Mouse (Mus musculus) heart, adult 11 months (tissue): ENCODE measurements around the gene Slc9a8.

ENCODE experiments used
- DNase-seq: peaks from one replicate; pipeline ENCODE4 v3.0.0; 2022

The Slc9a8 gene

DNA sequence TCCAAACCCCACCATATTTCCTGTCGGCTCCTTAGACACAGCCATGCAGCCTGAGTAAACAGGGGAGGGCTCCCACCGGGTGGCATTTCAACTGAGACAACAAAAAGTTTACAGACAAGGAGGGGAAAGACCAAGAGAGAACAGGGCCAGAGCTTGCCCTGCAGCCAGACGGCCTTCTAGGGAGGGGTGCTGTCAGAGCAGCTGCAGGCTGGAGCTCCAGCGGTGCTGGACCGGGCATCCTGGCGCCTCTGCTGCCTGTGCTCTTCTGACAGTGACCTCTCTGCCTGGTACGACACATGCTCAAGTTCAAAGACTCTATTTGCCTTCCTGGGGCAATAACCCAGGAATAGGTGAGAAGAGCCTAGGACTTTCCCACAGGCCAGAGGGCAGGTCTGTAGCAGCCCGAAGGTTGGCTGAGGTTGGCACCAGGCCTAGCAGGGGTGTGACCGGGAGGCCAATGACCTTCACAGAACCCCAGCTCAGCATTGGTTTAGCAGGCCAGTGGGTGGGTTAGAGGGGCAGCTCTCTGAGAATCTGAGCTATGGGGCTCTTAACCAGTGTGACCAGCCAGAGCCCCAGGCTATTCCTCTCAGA is 5.4 kb upstream of the Slc9a8 start:
- DNase-seq: peak; percentile 91

DNA sequence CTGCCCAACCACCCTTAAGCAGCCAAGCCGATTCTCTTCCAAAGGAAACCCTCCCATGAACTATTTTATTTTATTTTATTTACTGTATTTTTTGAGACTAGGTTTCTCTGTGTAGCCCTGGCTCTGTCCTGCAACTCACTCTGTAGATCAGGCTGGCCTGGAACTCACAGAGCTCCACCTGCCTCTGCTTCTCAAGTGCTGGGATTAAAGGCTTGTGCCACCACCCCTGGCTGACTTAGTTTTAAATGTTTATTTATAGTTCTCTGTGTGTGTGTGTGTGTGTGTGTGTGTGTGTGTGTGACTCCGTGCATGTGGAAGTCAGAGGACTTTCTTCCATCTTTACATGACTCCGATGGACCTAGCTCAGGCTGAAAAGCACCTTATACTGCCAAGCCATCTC is 4.5 kb upstream of the Slc9a8 start:
- DNase-seq: no peak

DNA sequence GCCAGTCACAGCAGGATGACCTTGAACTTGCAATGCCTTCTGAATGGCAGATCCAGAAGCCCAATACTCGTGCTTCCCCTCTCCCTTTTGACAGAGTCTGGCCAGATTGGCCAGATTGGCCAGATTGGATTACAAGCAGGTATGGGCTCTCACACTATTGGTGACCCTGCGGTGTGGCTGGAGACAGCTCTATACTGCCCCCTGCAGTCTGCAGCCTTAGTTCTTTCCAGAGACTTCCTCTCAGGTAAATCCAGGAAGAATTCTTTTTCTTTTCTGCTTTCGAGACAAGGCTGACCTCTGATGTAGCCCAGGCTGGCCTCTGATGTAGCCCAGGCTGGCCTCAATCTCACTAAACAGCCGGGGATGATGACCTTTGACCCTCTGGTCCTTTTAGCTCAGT is 3.8 kb upstream of the Slc9a8 start:
- peak; percentile 93 for DNase-seq

DNA sequence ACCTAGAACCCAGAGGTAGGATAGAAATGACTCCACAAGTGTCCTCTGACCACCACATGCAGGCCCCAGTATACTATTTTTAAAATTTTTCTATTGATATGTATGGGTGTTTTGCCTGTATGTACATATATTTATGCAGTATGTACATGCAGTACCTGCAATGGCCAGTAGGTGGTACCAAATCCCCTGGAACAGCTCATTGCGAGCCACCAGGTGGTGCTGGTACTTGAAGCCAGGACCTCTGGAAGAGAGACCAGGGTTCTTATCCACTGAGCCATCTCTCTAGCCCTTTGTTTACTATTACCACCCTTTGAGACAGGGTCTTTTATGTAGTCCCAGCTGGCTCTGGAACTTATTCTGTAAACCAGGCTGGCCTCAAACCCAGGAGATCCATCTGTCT is 2.3 kb upstream of the Slc9a8 start:
- DNase-seq: peak; percentile 94

DNA sequence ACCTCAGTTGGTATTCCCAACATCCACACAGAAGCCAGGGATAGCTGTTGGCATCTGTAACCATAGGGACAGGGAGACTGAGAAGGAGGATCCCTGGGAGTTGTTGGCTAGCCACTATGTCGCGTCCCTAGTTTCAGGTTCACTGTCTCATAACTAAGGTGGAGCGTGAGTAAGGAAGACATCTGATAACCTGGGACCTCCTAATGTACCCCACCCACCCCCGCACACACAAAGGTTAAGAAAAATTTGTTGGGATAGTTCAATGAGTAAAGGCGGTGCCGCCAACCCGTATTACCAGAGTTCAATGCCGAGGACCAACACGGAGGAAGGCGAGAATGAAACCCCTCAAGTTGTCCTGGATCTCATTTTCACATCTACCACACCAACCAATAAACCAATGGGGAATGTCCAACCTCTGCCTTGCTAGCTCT is 686 bp upstream of the Slc9a8 start:
- peak; percentile 93 for DNase-seq

DNA sequence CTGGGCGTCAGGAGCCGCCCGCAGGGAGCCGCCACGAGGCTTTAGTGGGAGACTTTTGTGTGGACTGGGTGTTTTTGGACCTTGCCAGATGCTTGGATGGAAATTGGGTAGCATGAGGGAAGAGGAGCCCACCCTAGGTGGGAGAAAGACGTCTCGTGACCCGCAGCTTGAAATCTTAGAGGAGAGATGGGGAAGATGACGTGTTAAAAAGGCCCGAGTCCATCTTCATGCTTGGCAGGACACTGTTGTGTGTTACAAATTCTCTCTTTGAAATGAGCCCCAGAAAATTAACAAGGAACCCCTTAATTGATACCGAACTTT is 598 bp downstream of the Slc9a8 start:
- DNase-seq: no peak

DNA sequence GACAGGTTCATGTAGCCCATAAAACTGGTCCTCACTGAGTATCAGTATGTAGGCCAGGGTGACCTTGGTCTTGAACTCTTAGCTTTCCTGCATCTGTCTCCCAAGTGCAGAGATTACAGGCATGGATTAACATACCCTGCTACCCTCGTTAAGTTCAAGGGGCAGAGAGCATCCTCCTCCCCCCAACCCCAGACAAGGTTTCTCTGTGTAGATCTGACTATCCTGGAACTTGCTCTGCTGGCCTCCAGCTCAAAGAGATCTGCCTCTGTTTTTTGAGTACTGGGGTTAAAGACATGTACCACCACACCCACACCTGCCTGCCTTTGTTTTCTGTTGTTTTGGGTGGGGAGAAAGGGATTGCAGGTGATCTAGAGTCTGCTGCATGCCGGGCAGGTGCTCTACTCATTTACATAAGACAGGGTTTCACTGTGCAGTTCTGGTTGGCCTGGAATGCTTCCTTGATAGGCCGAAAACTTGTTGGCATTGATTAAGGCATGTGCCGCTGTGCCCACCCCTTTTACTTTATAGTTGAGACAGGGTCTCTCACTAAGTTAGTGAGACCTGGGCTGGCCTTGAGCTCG is 1.6 kb downstream of the Slc9a8 start:
- DNase-seq: peak; percentile 88

DNA sequence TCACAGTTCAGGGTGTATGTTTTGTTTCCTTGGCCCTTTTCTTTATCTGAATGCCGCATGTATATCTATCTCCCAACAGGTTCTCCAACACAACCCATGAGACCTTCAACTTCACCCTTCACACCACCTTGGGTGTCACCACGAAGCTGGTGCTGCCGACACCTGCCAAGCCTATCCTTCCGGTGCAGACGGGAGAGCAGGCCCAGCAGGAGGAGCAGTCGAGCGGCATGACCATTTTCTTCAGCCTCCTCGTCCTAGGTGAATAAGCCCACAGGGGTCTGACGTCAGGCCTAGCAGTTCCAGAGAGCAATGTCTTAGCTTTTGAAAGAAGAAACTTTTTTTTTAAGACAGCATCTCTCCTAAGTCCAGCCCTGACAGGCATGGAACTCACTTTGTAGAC is 2.5 kb downstream of the Slc9a8 start:
- no peak for DNase-seq

DNA sequence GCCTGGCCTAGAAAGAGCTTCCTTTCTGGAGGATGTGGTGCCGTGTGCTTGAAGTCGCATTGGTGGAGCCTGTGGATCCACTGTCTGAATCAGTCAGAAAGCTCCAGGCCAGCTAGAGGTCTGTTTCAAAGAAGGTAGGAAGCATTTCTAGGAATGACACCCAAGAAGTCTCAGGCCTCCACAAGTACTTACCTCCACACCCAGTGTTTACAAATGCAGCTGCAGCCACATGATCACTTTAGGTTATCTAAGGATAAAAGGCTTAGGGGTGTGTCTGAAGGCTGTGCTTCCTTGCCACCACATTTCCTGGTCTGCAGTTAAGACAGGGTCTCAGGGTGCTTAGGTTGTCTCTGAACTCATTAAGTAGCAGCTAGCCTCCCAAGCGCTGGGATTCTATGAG is 3.0 kb downstream of the Slc9a8 start:
- DNase-seq: no peak

DNA sequence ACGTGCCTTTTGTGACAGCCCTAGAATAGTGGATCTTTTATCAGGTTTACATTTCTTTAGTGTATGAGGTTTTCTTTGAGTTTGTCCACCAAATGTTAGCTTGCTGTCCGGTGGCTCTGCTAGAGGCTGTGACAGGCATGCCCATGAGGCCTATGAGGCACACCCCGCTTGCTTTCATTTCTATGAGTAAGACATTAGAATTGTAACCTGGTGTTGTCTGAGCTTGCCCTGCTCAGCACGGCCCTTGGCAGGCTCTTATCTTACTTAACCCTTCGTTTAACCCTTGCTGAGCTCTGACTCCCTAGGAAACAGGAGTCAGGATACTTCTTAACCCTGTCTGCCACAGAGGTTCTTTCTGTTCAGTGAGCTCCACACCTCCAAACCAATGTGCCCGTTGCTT is 3.9 kb downstream of the Slc9a8 start:
- no peak for DNase-seq

DNA sequence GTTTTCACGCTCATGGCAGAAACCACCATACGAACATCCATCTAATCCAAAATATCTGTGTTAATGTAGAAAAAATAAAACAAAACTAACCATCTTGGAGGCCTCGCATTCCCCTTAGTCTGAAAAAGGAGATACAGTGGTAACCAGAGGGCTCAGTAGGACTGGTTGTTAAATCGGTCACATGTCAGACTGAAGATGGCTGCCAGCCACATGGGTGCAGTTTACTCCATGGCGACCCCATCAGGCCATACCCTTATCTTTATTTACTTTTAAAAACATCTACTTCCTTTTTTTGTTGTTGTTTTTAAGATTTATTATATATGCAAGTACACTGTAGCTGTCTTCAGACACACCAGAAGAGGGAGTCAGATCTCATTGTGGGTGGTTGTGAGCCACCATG is 8.1 kb downstream of the Slc9a8 start:
- peak; percentile 73 for DNase-seq

DNA sequence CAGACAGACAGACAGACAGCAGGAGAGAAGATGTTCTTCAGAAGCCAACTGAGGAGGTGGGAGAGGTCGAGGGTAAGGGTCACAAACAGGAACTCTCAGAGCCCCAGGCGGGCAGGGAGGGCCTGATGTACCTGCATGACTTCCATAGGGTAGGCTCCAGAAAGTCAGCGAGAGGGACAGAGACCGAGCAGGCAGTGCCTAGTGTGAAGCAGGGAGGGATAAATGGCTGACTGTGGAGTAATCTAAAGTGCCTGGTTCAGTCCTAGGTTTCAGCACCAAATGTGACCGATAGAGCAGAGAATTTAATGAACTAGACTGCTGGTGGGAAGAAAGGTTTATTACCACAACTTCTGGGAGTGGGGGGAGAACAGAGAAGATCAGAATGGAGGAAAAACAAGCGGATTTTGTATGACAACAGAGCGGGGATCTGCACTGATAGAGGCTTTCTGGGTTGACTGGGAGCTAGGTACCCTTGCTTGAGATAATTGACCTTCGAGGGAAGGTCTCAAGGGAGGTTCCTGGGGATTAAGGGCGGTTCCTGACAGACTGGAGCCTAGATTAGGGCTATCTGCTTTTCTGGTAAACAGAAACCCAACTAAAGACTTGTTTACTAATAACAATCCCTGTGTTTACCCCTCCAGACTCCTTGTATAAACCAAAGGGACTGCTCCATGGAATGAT is 9.4 kb downstream of the Slc9a8 start:
- DNase-seq: peak; percentile 30

DNA sequence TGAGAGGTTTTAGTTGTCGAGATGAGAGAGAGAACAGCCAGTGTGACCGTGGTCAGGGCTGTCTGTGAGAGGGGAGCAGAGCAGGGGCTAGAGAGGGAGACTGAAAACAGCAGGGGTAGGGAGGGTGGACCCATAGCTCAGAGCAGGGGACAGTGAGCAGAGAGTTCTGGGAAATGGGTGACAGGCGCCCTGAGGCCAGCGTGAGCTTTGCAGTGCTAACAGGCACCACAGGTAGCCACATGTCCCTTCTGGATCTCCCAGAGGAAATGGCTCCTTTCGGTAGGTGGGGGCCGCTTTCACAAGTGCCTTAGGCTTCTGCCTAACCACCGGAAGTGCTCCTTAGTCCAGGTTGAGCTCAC is 9.9 kb downstream of the Slc9a8 start:
- DNase-seq: peak; percentile 81

DNA sequence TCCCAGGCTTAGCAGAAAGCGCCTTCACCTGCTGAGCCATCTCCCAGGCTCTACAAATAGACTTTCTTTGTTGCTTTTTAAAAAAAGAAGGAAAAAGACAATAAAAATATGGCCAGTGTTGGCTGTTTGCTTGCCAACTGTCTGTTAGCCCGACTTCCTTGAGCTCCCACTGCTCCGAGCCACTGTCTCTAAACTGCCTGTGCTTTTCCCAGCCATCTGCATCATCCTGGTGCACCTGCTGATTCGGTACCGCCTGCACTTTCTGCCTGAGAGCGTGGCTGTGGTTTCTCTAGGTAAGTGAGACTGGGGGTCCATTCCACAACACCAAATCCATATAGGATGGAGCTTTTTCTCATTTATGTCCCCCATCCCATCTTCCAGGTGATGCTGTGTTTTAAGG is 13.1 kb downstream of the Slc9a8 start:
- no peak for DNase-seq

DNA sequence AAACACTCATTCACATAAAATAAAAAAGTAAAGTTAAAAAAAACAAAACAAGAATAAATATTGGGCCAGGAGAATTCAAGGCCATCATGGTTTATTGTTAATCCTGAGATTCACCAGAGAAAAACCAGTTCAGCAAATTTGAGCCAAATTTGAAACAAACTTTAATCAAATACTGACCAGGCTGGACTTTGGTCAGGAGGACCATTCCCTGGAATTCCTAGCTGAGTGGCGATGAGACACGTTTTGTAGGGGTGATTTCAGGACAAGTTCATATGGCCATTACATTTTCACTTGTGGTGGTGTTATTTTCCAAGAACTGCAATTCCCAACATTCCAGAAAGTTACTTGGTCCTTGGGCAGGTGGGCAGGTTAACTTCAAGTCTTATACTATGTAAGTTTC is 14.1 kb downstream of the Slc9a8 start:
- no peak for DNase-seq

DNA sequence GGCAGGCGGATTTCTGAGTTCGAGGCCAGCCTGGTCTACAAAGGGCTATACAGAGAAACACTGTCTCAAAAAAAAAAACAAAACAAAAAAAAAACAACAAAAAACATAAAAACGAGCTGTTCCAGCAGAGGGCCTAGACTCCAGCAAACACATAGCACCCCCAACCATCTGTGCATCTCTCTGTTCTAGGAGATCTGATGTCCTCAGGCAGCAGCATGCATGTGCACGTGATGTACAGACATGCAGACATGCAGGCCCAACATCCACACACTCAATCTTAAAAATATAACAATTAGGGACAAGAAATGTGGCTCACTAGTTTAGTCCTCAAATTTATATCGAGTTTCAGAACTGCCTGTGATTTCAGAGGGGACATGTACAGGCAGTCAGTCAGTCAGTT is 14.9 kb downstream of the Slc9a8 start:
- DNase-seq: no peak

DNA sequence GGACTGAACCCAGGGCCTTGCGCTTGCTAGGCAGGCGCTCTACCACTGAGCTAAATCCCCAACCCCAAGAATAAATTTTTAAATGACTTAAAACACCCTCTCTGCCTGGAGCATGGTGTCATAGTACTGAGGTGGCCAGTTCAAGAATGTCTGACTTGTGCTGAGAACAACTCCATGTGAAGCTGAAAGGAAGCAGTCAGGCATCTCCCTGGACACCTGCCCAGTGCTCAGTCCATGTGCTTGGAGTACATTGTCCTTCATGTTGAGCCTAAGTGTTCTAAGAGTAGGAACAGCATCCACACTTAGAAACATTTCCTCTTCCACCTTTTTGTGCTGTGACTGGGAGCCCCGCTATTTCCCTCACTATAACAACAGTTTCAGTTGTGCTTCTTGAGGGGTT is 17.9 kb downstream of the Slc9a8 start:
- DNase-seq: no peak

DNA sequence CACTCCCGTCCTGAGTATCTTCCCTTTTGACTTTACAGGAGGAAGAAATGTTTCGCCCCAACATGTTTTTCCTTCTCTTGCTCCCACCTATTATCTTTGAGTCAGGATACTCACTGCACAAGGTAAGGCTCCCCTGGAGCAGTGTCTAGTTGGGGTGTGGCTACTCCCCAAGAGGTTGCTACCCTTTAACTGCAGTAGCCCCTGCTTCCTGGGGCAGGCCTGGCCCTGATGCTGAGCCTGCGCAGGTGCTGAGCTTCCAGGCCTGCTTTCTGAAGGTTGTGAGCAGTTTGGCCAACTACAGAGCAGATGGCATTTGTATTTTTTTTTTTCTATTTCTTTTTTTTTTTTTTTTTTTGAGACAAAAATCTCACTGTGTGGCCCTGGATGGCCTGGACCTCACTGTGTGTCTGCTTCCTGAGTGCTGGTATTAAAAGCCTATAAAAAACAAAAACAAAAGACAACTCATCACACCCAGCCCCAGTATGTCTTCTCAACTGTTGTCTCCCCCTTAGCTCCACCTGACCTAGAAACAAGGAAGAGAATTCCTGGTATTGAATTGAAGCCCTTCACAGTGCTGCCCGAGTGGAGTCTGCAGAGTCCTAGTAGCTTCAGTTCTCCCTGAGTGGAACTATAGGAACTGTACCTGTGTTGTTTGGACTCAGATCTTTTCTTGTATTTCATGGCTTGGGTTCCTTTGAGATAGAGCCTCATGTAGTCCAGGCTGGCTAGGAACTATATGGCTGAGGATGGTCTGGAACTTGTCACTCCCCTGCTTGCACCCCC is 22.1 kb downstream of the Slc9a8 start:
- no peak for DNase-seq

DNA sequence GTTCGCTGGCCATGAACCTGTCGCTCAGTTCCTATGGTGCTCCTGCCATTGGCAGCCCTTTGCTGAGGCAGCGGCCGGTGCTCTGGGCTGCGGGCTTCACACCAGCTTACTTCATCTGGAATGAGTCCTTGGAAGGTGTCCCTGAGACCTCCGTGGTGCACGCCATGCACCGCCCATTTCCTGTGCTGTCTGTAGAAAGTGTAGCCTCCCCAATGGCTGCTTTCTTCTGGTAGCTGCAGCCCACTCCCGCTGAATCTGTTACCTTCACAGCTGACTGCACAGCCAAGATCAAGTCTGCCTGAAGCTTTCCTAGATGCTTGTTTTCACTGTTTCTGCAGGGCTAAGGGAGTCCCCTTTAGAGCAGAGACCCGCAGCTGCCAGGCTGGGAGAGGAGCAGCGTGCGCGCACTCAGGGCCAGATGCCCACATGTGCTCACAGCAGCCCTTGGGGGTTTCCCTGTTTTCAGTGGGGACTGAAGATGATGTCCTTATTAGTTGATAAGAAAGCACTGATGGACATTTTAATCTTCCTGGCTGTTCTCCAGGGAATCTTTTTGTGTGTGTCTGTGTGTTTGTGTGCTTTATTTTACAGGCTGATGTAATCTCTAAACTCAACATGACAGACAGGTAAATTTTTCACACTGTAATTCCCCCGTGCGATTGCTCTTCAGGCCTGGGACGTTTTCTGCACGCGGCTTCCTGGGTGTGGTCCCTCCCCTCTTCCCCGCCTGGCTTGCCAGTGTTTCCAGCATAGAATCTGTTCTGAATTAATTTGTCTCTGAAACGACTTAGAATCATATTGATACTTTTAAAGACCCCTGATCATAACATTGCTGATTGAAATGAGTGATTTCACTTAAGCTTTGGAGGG is 24.6 kb downstream of the Slc9a8 start:
- no peak for DNase-seq

DNA sequence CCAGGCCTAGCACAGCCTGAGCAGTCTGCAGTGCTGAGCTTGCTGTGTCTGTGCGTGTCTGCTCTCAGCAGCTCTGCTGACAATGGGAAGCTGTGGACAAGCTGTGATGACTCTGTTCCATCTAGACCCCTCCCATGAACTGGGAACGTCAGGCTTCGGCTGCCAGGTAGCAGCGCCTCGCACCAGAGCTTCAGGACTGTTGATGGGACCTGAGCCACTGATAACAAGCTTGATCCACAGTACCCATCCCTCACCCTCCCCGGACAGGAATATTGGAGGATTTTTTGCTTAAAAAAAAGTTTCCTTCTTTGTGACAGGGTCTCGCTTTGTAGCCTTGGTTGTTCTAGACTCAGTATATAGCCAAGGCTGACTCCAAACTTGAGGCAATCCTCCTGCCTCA is 25.7 kb downstream of the Slc9a8 start:
- no peak for DNase-seq

DNA sequence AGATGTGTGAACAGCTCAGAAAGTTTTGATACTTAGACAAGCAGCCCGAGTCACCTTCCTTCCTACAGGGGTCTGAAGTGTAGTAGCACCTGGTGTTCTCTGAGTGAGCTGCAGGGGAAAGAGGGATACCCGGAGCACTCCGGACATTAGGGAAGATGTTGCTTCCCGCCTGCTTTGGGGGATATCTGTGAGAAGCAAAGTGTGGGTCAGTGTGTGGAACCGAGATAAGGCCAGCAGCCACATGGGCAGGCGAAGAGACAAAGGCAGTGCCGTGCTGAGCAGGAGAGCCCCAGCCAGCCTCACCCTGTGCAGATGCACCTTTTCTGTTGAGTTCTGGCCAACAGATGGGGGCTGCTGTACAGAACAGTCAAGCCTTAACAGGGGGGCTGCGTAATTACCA is 26.1 kb downstream of the Slc9a8 start:
- DNase-seq: no peak

DNA sequence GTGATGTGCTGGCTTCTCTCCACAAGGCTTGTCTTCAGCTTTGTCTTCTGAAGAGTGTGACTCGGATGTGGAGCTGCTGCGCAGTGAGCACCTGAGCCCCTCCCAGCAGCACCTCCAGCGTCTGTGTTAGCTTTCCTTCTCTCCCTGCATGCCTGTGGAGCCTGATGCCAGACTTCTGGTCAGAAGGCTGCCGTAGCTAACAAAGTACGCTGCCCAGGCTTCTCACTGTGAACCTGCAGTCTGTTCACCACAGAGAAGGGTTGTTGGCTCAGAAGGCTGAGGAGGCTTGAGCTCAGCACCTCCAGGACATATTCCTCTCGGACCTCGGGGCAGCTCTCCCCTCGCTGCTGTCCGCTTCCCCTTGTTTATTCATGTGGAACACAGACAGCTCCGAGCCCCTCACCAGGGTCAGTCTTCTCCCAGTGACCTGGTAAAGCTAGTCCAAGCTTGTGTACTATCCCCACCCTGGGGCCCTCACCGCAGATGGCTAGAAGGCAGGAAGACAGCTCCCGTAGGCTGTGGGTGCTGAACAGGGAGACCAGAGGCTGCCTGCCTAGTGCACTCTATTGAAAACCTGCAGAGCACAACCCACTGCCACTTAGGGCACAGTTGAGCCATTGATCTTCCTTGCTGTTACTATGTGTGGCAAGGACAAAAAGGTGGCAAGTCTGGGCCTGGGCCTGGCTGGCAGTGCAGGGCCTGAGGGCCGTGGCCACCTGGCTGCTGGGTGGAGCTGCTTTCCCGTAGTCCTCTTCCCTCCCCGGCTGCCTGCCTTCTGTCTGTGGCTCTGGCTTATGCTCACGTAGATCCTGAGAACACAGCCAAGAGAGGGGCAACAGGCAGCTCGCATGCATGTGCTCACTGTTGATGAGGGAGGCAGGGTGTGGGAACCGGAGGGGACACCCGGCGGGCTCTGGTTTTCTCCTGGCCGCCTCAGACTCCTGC is 28.1 kb downstream of the Slc9a8 start:
- DNase-seq: no peak
